Mouse (Mus musculus): Measurements from ENCODE around the gene Rbp1.
A peak's percentile ranks its signal among the peaks of the same experiment; 100 is the strongest.

Rbp1 gene

DNA sequence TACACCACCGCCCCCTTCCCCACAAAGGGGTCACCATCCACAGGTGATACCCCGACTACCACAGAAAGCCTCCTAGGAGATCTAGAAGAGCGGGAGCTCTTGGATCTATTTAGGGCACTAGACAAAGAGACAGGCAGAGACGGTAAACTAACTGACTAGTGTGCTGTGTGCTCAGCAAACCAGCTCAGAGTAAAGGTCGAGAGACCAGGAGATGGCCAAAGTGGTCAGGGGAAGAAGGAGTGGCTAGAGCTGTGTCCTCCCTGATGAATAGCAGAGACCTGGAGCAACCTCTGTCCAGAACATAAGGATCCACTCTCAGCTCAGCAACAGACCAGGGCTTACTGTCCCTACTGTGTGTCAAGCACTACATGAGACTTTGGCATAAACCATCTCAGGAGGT is at the start of gene Rbp1:
Gene Rbp1 (plus strand): TSS at position 306 of the 400 bp plus-strand sequence.
- DNase-seq, result no peak

DNA sequence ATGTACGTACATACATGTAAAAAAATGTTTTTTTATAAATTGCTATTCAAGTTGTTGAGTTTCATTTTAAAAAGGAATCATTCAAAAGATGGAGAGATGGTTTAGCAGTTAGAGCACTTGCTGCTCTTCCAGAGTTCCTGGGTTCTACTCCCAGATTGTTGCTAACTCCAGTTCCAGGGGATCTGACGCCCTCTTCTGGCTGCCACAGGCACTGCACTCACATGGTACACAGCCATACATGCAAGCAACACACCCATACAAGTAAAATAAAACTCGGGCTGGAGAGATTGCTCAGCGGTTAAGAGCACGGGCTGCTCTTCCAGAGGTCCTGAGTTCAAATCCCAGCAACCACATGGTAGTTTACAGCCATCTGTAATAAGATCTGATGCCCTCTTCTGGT is 49.4 kb upstream of the Rbp1 start:
- no peak for DNase-seq

DNA sequence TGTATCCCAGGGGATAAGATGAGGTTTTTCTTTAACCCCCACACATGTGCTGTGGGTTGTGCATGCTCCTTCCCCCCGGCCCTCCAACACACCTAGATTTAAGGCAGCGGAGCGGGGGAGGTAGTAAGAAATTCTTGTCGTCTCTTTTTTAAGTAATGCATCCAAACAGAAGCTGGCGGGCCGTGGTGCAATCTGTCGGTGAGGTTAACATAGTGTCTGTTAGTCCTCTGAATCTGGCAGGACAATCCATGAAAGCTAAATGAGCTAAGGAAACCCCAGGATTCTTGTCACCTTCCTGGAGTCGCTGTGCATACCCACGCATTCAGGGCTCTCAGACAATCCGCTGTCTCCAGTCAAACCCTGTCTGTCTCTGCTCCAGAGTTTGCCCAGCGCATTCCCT is 47.9 kb upstream of the Rbp1 start:
- no peak for DNase-seq

DNA sequence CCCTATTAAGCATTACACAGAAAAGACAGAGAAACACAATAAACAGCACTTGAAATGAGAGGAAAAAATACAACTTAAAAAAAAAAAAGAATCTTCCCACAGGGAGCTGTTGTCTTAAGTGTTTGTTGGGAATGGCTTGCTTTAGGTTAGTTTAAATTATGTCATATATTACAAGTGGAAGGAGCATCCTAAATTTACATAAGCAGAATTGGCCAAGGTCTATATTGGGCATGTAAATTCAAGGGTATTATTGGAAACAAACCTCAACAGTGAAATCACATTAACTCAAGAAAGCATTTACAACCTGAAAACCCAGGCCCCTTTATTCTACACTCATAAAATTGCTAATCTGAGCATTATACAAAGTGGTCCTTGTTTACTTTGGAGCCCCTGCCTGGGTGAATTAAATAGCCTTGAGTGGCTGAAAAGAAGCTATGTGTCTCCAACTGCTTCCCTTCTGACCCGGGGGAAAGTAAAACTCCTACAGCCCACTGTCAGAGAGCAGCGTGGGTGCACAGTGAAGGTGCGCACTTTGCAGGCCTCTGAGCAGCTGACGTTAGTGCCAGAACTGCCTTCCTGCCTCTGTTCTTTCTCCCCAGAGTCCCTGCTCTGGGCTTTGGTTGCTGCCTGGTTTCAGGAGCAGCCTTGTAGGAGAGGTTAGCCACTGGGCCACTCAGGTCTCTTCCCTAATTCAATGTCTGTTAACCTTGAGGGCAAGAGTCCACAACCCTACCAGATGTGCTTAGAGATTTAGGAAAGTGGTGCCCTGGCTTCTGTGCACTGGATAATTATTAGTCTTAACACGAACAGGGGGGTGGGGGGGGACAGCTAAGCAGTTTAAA is 47.2 kb upstream of the Rbp1 start:
- peak; percentile 53 for DNase-seq

- DNase-seq, result no peak
These were observed 43.0 kb upstream of the Rbp1 start for GRCm38 (mm10) chr9:98379736-98380135.

GRCm38 (mm10) chr9:98380593-98380992 is 42.2 kb upstream of the Rbp1 start:
- no peak for DNase-seq

- no peak for DNase-seq
These were observed 34.8 kb upstream of the Rbp1 start for GRCm38 (mm10) chr9:98387741-98388632.

GRCm38 (mm10) chr9:98388633-98388965 is 34.2 kb upstream of the Rbp1 start:
- DNase-seq, result no peak

DNA sequence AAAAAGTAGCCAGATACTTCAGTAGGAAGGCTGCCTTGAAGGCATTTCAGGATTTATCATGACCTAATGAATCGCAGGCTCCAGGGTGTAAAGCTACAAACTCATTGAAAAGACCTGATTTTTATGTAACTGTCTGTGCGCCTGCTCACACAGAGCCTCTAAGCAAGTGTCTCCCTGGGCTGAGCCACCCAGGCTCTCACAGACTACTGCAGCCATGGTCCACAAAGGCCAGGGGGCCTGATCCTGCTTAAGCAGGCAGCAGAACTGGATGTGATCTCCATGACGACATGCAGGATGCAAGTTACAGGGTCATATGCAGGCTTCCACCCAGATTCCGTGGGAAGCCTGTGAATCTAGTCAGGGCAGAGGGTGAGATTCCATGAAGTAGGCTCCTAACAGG is 29.3 kb upstream of the Rbp1 start:
- no peak for DNase-seq

DNA sequence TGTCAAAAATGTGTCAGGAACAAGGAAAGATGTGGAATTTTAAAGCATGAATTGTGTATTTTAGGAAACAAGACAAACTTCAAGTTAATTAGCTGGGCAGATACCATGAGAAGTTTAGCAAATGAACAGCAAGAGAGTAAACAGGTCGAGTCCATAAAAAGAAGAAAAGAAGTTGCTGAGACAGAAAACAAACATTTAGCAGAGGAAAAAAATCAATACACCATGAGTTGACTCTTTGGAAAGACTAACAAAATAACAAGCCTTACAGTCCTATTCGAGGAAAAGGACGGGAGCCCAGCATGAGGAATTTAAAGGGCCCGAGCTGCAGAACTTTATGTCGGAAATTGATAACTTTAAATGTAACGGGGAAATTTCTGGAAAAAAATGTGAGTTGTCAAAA is 25.6 kb upstream of the Rbp1 start:
- no peak for DNase-seq

GRCm38 (mm10) chr9:98397866-98398265 is 24.9 kb upstream of the Rbp1 start:
- no peak for DNase-seq

DNA sequence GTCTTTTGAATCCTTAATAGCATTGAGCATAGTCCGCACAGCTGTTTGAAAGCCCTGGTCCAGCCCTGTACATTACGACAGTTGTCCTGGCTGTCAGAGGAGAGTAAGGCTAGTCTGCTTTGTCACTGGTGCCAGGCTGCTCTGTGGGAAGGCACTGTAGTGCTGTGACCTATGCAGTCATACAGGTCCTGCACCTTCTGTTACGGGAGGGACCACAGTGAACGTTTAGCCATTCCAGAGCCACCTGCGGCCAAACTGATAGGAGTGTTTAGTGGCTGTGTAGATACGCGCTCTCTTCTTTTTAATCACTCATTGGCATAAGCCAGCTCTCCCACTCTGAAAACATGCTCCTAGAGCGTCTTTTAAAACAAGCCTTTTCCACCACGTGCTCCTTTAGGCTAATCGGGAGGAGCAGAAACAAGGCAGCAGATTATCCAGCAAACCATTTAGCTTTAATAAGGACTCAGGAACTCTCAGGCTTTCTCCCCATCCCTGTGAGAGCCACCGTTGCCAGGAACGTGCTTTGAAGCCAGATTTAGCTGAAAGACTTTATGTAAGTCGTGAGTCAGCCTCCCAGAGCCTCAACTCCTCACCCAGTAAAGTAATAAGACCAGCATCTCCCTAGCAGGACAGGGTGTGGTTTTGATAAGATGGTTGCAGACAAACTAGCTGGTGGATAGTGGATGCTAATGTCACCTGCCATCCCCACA is 22.4 kb upstream of the Rbp1 start:
- DNase-seq, result no peak

DNA sequence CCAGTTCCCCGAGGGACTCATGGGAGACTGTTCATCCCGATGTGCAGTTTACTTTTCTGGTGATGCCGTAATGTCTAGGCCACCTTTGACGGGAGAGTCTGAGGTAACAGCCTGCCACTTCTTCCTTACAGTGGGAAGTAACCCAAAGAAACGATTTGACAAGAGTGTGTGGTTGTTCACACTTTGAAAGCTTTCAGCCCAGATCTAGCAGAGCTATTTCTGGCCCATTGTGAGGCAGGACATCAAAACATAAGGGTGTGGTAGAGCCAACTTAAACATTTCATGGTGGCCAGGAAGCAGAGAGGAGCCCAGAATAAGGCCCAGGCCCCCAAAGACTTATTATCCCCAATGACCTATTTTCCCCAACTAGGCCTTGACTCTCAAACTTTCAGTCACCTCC is 21.1 kb upstream of the Rbp1 start:
- no peak for DNase-seq

DNA sequence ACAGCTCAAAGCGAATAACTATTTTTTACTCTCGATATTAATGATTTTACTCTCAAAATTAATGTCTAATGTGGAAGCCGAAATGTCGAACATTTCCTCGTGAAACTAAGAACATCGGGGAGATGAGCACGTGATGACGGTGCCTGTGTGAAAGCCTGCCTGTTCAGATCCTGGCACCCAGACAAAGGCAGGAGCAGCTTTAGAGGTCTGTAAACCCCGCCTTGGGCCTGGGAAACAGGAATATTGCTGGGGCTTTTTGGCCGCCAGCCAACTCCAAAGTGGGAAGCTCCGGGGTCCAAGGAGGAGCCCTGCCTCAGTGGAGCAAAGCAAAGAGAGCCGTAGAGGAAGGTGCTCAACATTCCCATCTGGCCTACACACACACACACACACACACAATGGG is 15.0 kb upstream of the Rbp1 start:
- DNase-seq, result no peak

DNA sequence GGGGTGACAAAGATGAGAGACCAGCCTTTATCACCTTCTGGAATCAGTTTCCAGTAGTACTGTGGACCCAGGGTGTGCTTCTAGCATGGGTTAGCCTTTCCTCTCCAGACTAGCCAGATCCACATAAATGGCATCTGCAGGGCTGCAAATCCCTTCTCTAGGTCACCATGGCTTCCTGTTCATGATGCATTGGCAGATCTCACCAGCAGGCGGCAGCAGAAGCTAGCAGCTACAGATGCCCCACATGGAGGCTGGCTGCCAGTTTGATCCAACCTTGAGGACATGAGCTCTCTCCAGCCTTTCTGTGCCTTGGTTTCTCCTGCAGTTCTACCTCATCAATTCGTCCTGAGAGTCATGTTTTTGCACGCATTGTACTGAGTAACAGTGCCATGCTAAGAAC is 13.6 kb upstream of the Rbp1 start:
- DNase-seq, result peak; percentile 60

- no peak for DNase-seq
These were observed 7.3 kb upstream of the Rbp1 start for GRCm38 (mm10) chr9:98415427-98415826.

- DNase-seq, result no peak
These were observed 4.8 kb upstream of the Rbp1 start for GRCm38 (mm10) chr9:98417919-98418318.

DNA sequence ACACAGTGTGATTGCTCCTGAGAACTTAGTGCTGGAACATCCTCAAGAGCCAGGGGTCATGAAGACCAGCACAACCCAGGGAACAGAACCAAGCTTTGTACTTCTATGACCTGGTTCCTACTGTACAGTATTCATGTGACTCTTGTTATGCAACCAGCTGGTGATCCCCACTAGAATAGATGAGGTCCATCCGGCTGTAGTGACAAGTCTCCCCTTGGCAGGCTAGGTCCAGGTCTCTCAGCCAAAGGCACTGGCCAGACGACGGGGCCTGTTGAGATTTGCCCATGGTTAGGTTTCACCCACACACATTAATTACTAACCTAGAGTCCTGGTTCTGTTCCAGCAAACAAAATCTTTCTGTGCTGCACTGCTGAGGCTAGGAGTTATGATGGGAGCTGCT is 4.4 kb upstream of the Rbp1 start:
- DNase-seq, result peak; percentile 42

GRCm38 (mm10) chr9:98420666-98421065 is 2.1 kb upstream of the Rbp1 start:
- DNase-seq, result no peak

GRCm38 (mm10) chr9:98421903-98422302 is 858 bp upstream of the Rbp1 start:
- no peak for DNase-seq

GRCm38 (mm10) chr9:98423691-98424090 is 930 bp downstream of the Rbp1 start:
- DNase-seq, result no peak

DNA sequence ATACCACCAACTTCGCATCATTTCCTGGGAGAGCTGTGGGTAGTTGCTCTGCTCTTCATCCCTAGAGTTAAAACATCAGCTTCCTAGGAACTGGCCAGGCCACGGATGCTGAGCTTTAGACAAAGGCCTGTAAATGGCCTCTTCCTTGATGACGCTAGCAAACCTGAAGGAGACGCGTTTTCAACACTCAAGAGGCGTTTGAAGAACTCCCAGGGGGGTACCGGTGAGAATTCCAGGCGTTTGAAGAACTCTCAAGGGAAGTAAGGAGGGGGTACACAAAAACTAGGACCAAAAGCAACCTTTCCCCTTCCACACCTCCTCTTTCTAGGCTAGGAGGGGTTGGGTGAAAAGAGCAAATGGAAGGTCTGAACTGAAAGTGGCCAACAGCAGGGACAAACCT is 1.5 kb downstream of the Rbp1 start:
- DNase-seq, result no peak

DNA sequence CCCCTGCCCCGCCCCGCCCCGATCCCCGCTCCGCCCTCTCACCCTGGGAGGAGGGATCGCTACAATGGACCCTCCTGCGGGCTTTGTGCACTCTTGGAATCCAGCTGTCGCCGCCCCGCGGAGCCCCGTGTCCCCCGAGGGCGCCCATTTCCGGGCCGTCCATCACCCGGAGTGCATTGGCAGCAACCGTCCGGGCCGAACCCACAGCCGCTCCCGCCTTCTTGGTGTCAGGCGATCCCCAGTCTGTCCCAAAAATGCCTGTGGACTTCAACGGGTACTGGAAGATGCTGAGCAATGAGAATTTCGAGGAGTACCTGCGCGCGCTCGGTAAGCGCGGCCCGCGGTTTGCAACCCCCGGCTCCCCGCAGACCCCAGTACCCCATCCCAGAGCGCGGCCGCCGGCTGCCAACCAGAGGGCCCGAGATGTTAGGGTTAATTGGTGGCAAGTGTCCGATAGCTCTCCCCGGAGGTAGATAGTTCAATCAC is 2.0 kb downstream of the Rbp1 start:
- DNase-seq, result peak; percentile 37
